Mouse (Mus musculus) embryonic facial prominence, embryonic 11.5 days (tissue): ENCODE measurements around the gene Gpha2. TPM values are rescaled to one million over a fixed set of nuclear protein-coding genes. Genes with fewer than 3 reads are reported as not detected.

Experiments used
- ATAC-seq: fragments of 200-750 bp; cut with Nextera tagmentation; replicated peaks from 2 replicates; pipeline ENCODE4 v1.8.0; 2017; ENCODE audit warnings: low read depth; ENCODE audit not compliant: insufficient number of reproducible peaks, low FRiP score, low TSS enrichment
- DNase-seq: peaks from one replicate; pipeline ENCODE4 v3.0.0-alpha.2; 2015; ENCODE audit warnings: low spot score
- H3K27ac ChIP-seq: fragments of 300-500 bp; sonication (generic); replicated peaks from 2 replicates; pipeline ENCODE4 v1.5.1; 2014; ENCODE audit warnings: mild to moderate bottlenecking, low read depth, low read length, control low read depth
- H3K27me3 ChIP-seq: fragments of 300-500 bp; sonication (generic); 2 replicates; pipeline ENCODE4 v1.6.1; 2014; ENCODE audit warnings: mild to moderate bottlenecking, low read length, moderate library complexity, mixed read lengths; ENCODE audit not compliant: control insufficient read depth, insufficient read depth
- H3K36me3 ChIP-seq: fragments of 300-500 bp; sonication (generic); replicated peaks from 2 replicates; pipeline ENCODE4 v1.6.1; 2014; ENCODE audit warnings: low read depth, mild to moderate bottlenecking, low read length, moderate library complexity, mixed read lengths; ENCODE audit not compliant: control insufficient read depth, insufficient read depth
- H3K4me1 ChIP-seq: fragments of 300-500 bp; sonication (generic); 2 replicates; pipeline ENCODE4 v1.6.1; 2014; ENCODE audit warnings: low read length, mixed read lengths; ENCODE audit not compliant: control insufficient read depth, insufficient read depth
- H3K4me2 ChIP-seq: fragments of 300-500 bp; sonication (generic); 2 replicates; pipeline ENCODE4 v1.6.1; 2014; ENCODE audit warnings: low read depth, mild to moderate bottlenecking, control low read depth, low read length, moderate library complexity
- H3K4me3 ChIP-seq: fragments of 300-500 bp; sonication (generic); 2 replicates; pipeline ENCODE4 v1.5.1; 2014; ENCODE audit warnings: low read depth, low read length, control low read depth
- H3K9ac ChIP-seq: fragments of 300-500 bp; sonication (generic); replicated peaks from 2 replicates; pipeline ENCODE4 v1.6.1; 2014; ENCODE audit warnings: mild to moderate bottlenecking, control low read depth, low read length
- H3K9me3 ChIP-seq: fragments of 300-500 bp; sonication (generic); replicated peaks from 2 replicates; pipeline ENCODE4 v1.6.1; 2016; ENCODE audit warnings: mild to moderate bottlenecking, low read length, inconsistent platforms, mixed read lengths; ENCODE audit not compliant: control insufficient read depth
- WGBS: fragments of 180-500 bp; shearing (Covaris S2); extraction: QIAGEN DNeasy Blood & Tissue Kit; methylation state at CpG from one replicate; pipeline ENCODE4 v1.1.7; 2014; 5-methylcytosine and 5-hydroxymethylcytosine counted together
- polyA plus RNA-seq: library from polyadenylated mRNA; unstranded; fragments of >200 nt; fragmentation: Nextera tagmentation; extraction: Ambion mirVana; gene quantifications from 2 replicates; pipeline ENCODE4 v1.2.1, GENCODE M21; 2014

The Gpha2 gene
- polyA plus RNA-seq, 1 experiment from 2014 or later = 1.9 TPM

DNA sequence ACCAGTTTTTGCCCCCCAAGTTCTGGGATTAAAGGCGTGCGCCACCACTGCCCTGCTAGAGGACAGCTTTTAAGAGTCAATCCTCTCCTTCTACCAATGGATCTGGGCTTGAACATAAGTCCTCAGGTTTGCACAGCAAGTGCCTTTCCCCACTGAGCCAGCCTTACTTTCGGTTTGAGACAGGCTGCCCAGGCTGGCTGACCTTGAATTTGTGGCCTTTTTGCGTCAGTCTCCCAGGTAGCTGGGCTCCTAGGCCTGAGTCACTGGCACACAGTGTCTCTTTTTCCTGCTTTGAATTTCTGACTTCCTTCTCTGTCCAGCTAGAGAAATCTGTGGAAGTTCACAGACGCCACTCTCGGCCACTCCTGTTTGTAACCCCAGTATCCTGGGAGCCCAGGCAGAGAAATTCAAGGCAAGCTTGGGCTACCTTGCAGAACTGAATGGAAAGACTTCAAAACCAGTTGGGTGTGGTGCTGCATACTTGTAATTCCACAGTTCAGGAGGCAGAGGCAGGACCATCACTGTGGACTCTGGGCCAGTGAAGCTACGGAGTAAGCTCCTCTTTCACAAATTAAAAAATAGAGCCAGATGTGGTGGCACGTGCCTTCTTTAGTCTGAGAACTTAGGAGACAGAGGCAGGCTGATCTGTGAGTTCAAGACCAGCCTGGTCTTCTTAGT lies 43.8 kb downstream of the Gpha2 start:
- Histone ChIP-seq H3K9me3 (no peaks in the 10 kb centered on the region), H3K9ac (no peak overlapping the region), H3K36me3 (no peaks in the 10 kb centered on the region), H3K27me3 (no peaks in the 10 kb centered on the region), H3K4me2 (no peak overlapping the region), H3K27ac (no peak overlapping the region), H3K4me1 (no peaks in the 10 kb centered on the region), H3K4me3 (no peak overlapping the region)
- no peak for ATAC-seq
- WGBS = 85% methylated on average over 8 of the region's 8 CpGs
- DNase-seq = no peak

DNA sequence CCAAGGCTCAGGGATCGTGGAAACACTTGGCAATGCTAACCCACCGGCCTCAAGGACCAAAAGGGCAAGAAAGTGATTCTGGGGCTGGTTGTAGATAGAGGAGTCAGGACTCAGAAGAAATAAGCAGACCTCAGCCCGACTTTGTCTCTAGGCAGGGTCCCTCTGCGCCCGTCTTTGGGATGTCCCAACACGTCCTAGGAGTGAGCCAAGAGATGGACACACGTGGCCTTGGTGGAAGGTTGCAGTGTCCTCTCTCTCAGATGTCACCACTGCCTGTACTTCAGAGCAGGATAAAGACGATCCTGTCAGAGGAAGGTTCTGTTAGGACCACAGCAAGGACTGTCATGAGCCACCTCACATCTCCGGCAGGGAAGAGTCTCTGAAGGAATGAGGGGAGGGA lies 44.5 kb downstream of the Gpha2 start:
- 67% methylated on average over 9 of the region's 9 CpGs for WGBS
- no peak overlapping the region for H3K9ac ChIP-seq
- no peaks in the 10 kb centered on the region for H3K9me3 ChIP-seq
- ATAC-seq (no peak), DNase-seq (no peak)
- no peak overlapping the region for H3K27ac ChIP-seq
- no peak overlapping the region for H3K4me3 ChIP-seq
- H3K4me2 ChIP-seq = no peak overlapping the region
- no peaks in the 10 kb centered on the region for H3K27me3 ChIP-seq
- no peaks in the 10 kb centered on the region for H3K36me3 ChIP-seq
- no peaks in the 10 kb centered on the region for H3K4me1 ChIP-seq

DNA sequence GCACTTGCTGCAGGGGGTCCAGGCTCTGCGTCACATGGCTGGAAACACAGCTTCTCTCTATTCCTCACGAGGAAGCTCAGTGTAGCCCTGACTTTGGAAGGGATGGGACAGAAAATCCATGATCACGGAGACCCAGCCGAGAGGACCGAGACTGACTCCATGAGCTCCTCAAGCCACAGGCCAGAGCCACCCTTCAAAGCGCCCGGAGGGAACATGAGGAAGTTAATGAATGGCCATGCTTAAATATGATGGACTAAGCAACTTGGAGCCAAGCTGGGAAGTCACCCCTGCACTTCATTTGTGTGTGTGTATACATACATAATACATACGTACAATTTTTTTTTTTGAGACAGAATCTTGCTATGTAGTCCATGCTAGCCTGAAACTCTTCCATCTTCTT lies 45.0 kb downstream of the Gpha2 start:
- Histone ChIP-seq H3K27ac (no peak overlapping the region), H3K9me3 (no peaks in the 10 kb centered on the region), H3K9ac (no peak overlapping the region), H3K27me3 (no peaks in the 10 kb centered on the region), H3K4me2 (no peak overlapping the region), H3K4me1 (no peaks in the 10 kb centered on the region), H3K36me3 (no peaks in the 10 kb centered on the region), H3K4me3 (no peak overlapping the region)
- DNase-seq = no peak
- WGBS = 31% methylated on average over 8 of the region's 8 CpGs
- no peak for ATAC-seq

DNA sequence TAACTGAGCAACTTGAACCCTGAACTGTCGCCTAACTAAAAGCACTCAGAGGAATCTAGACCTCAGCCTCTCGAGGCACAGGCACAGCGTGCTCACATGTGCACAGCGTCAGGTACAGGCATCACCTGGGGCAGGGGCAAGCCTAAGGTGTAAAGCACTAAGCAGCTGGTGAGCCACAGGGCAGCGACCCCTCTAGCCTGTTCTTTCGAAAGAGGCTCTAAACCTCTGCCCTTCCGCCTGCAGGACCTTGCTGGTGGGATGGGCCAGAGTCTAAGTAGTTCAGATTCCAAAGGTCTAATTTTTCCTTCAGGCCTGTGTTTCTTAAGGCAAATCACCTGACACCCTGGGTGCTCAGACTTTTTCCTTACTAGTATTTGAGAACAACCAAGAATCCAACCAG lies 45.9 kb downstream of the Gpha2 start:
- H3K4me2 ChIP-seq = no peak overlapping the region
- WGBS = 73% methylated on average over 7 of the region's 7 CpGs
- no peak for ATAC-seq
- no peak overlapping the region for H3K9ac ChIP-seq
- DNase-seq = no peak
- no peaks in the 10 kb centered on the region for H3K9me3 ChIP-seq
- no peaks in the 10 kb centered on the region for H3K4me1 ChIP-seq
- H3K4me3 ChIP-seq = no peak overlapping the region
- no peaks in the 10 kb centered on the region for H3K36me3 ChIP-seq
- H3K27me3 ChIP-seq = no peaks in the 10 kb centered on the region
- H3K27ac ChIP-seq = no peak overlapping the region

DNA sequence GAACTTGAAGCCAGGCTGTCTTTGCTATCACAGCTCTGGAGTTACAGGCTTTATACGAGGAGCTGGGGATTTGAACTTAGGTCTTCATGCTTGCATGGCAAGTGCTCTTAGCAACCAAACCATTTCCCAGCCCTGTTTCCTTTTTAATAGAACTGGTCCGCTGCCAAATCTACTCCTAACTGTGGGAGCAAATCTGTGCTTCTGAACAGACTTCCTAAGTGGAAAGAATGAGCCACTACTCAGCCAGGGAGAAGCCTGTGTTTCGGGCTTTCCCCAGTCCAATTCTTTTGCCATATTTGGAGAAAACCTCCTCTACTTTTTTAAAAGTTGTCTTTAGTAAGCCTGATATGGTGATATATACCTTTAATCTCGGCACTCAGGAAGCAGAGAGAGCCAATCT lies 46.6 kb downstream of the Gpha2 start:
- no peak overlapping the region for H3K9ac ChIP-seq
- no peak overlapping the region for H3K4me3 ChIP-seq
- H3K4me2 ChIP-seq = no peak overlapping the region
- no peak overlapping the region for H3K27ac ChIP-seq
- ATAC-seq = no peak
- H3K9me3 ChIP-seq = no peaks in the 10 kb centered on the region
- 82% methylated on average over 4 of the region's 4 CpGs for WGBS
- DNase-seq = no peak
- no peaks in the 10 kb centered on the region for H3K36me3 ChIP-seq
- H3K27me3 ChIP-seq = no peaks in the 10 kb centered on the region
- no peaks in the 10 kb centered on the region for H3K4me1 ChIP-seq

DNA sequence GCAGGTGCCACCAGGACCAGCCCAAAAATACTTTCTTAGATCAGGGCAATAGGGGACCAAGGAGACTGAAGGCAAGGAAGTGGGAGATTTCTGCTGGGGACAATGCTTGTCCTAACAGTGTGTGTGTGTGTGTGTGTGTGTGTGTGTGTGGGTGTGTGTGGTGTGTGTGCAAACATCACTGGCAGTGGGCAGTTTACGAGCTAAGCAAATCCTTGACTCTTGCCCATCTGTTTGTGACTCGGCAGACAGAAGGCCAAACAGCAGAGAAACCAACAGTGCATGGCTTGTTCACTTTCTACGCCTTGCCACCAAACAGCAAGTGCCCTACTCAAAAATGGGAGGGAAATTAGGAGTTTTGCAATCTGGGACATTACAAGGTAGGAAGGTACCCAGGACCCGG lies 47.4 kb downstream of the Gpha2 start:
- Histone ChIP-seq H3K27me3 (no peaks in the 10 kb centered on the region), H3K27ac (no peak overlapping the region), H3K9ac (no peak overlapping the region), H3K9me3 (no peaks in the 10 kb centered on the region), H3K4me1 (0 out of 2 replicates have a peak, but pooled peaks cover 2% of the 10 kb centered on the region), H3K4me2 (no peak overlapping the region), H3K4me3 (no peak overlapping the region), H3K36me3 (no peaks in the 10 kb centered on the region)
- ATAC-seq (no peak), DNase-seq (no peak)
- 85% methylated on average over 4 of the region's 4 CpGs for WGBS

DNA sequence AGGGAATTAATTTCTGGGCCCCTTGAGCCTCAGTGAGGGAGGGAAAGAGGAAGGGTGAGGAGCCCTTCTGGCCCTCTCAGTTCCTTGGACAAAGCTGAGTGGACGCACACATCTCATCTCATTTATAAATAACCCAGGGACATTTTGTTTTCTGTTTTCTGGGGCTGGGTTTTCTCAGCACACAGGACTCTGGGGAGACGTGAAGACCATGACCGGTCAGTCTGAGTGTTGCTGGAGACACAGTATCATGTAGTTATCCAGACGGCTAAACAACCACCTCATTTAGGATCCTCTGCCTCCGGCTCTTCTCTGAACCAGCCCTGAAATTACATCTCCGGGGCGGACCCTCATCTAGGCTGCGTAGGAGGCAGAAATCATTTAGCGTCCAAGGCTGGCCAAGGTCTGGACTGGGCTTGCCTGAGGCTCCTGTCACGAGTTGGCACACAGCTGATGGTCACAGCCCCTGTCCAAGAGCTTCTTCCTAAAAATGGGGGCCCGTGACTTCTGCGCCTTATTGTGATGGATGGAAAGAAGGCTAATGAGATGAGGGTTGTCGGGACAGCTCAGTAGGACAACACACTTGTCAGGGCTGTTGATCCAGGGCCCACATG lies 47.9 kb downstream of the Gpha2 start:
- Histone ChIP-seq H3K4me3 (no peak overlapping the region), H3K27ac (no peak overlapping the region), H3K9me3 (no peaks in the 10 kb centered on the region), H3K4me2 (no peak overlapping the region), H3K9ac (no peak overlapping the region), H3K27me3 (no peaks in the 10 kb centered on the region), H3K4me1 (peaks cover 3% of the 10 kb centered on the region; the same call in 1 of the 2 replicates), H3K36me3 (no peaks in the 10 kb centered on the region; the same call in 1 of the 2 replicates)
- ATAC-seq (no peak), DNase-seq (no peak)
- 86% methylated on average over 13 of the region's 13 CpGs for WGBS

DNA sequence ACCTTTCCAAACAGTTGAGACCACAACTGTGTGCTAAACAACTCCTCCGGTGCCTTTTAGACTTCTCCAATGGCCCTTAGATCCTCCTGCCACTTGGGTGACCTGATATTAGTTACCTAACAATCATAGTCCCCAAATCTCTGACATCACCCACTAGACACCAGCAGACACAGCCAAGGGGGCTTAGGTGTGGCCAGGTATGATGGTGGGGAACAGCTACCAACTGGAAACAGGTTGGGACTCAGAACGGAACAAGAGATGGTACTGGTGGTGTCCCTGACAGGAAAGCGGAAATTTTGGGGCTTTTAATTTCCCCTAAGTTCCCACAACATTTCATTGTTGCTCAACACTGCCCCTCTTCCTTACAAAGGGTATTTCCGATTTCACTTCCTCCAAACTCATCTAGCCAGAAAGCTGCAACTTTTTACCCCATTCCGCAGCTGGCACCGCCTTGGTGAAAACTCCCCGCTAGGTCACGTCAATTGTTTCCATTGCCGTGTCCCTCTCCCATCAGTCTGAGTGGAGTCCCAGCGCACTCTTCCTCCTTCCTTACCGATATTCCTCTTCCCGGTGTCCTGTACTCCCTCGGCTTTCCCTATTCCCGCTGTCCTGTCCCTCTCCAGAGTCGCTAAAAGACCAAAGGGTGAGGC lies 49.7 kb downstream of the Gpha2 start:
- Histone ChIP-seq H3K9me3 (no peaks in the 10 kb centered on the region), H3K4me2 (peak overlapping the region; percentile 93), H3K27ac (peak overlapping the region; percentile 56), H3K4me1 (peaks cover 5% of the 10 kb centered on the region), H3K4me3 (peak overlapping the region; percentile 83), H3K27me3 (no peaks in the 10 kb centered on the region), H3K9ac (peak overlapping the region; percentile 64), H3K36me3 (peaks cover 4% of the 10 kb centered on the region)
- DNase-seq (peak; percentile 13), ATAC-seq (no peak)
- WGBS = 7% methylated on average over 15 of the region's 15 CpGs
